Mouse (Mus musculus): ENCODE results near the gene A930033H14Rik. TPM values are rescaled to one million over a fixed set of nuclear protein-coding genes. Genes with fewer than 3 reads are reported as not detected.

The A930033H14Rik gene
- total RNA-seq (2021): 1 to 10 TPM; 1.2 to 2.8 TPM
- long read RNA-seq, experiment 1: 0 reads
- long read RNA-seq, experiment 2: 0 reads

DNA sequence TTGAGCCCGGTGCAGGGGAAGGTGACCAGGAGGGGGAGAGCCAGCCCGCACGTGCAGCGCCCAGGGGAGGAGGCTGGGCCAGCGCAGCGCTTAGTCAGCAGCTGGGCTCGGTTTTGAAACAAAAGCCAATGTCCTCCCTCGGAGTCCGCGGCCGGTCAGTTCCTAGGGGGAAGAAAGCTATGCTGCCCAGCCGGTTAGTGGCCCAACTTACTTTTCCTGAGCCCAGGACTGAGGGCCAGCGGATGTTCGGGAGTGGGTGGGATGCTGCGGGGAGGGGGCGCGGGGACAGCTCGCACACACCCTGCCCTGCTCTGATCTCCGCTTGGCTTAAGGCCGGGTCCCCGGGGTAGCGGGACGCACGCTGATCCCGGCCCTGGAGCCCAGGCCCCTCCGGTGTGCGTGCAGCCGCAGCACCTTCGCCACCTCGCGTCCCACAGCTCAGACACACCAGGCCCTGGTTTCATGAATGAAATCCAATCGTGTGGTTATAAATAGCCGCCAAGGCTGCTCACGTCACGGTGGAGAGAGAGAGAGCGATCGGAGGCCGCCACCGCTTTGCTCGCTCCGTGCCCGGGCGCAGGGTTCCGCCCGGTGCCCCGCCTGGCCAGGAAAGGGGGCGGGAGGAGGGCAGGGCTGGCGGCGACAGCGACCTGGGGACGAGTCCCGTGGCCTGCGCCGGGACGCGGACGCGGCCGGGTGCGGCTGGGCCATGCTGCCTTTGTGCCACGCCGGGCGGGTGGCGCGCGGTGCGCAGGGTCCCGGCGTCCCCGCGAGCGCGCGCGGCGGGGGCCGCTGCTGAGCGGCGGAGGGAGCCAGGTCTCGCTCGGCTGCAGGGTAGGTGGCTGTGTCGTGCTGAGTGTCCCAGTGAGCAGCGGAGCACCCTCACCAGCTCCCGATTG lies at the start of gene A930033H14Rik:
TSS of gene A930033H14Rik (minus strand) at position 557 of the 899 bp plus-strand sequence.
- DNase-seq: peak; percentile 93 to 94

DNA sequence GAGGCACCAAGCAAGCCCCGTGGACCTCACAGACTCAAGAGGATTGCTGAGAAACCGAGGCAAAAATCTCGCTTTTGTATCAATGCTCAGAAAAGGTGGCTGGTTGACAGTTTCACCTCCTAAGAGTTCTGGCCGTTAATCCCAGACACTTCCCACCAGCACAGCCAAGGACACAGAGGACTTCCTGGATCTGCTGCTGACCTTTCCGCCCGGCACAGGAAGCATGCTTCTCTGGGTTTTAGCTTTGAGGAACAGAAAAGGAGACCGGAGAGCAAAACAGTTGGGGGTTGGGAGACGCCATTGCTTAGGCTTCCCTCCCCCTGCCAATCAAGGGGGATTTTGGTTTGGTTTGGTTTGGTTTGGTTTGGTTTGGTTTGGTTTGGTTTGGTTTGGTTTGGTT lies 47.0 kb upstream of the A930033H14Rik start:
- peak; percentile 27 to 46 for DNase-seq

DNA sequence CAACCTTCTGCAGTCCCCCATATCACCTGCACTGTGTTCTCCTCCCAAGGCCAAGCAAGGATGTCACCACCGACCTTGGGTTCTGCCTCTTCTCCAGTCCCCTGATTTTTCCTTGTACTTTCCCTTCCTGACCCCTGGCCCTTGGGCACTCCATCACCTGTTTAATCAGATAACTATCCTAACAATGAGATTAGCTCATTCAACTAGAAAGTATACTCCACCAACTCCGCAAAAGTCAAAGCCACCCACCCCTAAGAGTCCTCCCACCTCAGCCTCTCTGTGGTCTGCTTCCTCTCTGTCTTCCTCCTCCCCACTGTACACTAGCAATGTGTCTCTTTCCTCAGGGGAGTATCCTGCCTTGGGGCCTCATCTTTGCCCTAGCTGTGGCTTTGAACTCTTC lies 46.3 kb upstream of the A930033H14Rik start:
- no peak for DNase-seq

DNA sequence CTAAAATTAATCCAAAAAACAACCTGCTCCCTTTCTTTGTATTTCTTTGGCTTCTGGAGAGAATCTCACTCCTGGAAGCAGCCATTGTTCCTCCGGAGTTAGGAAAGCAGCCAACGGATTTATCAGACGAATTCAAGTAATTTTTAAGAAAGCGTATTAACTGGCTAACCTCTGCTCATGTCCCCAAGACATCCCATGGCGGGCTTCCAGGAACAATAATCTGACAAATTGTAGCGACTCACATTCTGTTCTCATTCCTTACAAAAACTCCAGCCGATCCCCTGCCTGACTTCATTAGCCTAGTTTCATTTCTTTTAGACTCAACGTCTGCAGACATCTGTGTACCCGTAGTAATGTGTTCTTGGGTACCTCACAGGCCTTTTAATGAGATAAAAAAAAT lies 45.7 kb upstream of the A930033H14Rik start:
- peak; percentile 30 to 59 for DNase-seq

DNA sequence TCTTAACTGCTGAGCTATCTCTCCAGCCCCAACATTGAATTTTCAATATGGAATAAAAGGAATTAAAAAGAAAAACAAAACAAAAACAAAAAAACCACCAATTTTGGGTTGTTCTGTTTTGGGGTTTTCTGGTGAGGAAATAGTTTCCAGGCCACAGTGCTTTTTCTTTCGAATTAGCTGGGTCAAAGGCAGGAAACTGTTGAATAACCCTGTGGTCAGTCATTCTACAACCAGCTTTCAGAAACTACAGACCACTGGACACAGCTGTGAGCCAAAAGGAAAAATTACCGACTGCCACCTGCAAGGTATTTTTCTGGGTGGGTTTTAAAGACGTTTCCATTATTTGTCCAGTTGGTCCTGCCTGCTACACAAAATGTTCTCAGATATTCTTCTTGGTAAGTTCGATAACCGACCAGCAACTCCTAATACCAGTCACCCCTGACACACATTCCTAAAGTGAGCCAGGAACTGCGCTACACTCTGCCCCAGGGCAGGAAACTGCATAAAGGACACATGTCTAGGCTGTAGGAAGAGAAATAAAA lies 44.8 kb upstream of the A930033H14Rik start:
- DNase-seq: no peak

DNA sequence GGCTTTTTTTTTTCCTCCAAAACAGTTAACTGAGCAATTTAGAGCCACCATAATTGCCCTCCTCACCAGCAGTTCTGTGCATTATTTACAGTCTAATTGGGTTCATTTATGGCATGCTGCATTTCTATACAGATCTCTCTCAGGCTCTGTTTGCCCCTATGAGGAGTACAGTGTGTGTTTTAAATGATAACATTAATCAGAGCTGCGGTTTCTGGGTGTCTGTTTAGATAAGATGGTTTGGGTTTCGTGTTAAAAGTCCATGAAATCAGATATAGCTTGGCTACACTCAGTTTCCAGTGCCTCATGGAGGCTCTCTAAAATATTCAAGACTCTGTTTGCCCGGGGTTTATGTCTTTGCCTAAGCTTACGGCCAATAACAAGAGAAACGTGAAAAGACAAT lies 42.7 kb upstream of the A930033H14Rik start:
- DNase-seq: no peak

DNA sequence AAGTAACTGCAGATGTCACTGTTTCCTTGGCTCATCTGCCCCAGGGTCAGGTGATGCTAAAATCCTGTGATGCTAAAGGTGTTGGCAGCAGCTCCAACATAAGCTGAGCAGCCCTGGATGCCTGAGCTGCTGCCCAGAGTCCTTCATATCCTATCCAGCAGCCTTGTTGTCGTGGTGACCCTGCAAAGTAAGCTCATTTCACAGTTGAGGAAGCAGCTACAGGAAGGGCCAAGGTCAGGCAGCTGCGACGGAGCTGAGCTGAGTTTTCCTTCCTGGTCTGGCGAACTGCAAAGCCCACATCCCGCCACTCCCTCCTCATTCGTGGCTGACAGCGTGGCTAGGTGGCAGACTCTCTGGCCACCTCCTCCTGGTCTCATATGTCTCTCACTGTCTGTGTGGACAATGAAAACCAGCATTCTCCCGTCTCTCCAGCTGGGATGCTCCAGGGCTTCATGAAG lies 41.5 kb upstream of the A930033H14Rik start:
- DNase-seq: peak; percentile 63 to 75

DNA sequence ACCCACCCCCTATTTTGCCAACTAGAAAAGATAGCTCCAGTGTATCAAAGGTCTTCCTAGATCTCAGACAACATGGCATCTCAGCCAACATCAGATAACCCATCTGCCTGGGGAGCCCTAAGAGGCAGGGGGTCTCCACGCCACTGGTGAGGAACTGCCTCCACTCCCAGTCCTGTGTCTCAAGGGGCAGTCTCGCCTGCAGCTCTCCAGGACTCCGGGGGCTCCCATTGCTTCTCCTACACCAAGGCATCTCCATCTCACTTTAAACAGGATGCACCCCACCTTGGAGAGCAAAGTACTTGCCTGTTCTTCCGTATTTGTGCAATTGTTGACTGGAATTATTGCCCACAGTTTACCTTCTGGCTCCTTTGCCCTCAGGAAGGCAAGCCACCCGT lies 40.8 kb upstream of the A930033H14Rik start:
- no peak for DNase-seq

DNA sequence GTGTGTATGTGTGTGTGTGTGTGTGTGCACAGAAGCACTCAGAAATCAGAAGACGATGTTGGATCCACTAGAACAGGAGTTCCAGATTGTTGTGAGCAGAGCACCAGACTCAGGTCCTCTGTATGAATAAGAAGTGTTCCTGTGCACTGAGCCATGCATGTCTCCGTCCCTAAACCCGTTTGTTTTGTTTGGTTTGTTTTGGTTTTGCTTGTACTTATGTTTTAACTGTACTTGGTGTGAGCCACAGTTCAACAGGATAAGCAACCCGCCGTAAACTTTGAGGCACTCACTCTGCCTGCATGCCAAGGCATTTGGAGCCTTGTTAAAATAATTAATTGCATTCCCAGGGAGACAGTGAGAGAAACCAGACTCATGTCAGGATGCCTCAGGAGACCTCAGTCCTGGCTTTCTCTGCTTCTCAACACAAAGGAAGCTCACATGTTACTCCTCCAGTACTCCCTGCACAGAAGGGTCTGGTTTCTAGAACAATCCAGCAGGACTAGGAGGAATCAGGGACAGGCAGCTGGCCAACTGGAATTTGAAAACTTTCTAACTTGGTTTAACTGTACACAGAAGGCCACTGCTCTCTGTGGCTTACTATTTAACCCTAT lies 40.3 kb upstream of the A930033H14Rik start:
- DNase-seq: no peak

DNA sequence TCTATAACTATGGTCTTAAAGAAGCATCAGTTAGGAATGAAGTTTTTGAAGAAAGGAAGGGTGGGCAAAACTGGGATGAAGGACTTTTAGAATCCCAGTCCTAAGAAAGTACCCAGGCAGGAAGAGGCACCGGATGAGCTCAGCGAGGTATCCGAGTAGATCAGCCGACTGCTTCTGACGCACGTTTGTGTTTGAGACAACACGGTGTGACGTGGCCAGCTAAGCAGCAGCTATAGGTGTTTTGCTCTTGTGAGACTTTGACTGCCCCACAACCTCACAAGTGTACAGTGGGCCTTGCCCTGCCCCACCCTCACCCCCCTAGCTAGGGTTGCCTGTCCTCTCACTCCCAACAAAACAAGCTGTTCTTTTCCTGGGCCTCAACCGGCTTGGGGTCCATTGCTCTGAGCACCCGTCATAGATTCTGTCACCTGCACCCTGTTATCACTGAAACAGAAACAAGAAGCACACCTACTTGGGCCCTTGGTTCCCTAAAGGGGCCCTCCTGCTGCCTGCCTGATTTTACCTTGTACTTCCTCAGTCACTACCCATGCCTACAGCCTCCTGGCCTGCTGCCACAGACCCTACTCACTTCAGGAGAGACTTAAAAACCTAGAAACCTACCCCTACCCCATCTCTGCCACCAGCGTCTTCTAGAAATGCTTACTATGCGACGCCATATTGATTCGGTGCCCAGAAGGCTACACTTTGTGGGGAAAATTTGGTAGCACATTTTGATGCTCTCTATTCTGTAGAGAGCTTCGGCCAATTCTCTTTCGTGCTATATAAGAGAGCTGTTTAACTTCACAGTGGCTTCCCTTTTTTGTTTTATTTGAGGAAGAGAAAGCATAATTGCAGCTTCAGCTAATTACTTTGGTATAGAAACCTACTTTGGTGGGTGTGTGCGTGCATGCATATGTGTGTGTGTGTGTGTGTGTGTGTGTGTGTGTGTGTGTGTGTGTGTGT lies 39.5 kb upstream of the A930033H14Rik start:
- no peak for DNase-seq

DNA sequence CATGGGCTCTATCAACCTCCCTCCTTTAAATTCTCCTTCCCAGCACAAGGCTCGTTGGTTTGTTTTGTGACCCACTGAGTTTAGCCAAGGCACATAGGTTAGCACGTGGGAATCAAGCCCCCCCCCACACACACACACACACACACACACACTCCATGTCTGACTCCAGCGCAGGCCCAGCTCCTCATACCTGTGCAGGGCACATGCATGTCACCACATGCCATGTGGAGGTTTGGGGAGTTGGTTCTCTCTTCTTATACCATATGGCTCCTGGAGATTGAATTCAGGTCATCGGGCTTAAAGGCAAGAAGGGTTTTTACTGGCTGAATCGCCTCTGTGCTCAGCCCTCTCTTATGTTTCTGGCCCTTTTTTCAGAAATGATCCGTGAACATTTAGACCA lies 38.4 kb upstream of the A930033H14Rik start:
- DNase-seq: no peak

DNA sequence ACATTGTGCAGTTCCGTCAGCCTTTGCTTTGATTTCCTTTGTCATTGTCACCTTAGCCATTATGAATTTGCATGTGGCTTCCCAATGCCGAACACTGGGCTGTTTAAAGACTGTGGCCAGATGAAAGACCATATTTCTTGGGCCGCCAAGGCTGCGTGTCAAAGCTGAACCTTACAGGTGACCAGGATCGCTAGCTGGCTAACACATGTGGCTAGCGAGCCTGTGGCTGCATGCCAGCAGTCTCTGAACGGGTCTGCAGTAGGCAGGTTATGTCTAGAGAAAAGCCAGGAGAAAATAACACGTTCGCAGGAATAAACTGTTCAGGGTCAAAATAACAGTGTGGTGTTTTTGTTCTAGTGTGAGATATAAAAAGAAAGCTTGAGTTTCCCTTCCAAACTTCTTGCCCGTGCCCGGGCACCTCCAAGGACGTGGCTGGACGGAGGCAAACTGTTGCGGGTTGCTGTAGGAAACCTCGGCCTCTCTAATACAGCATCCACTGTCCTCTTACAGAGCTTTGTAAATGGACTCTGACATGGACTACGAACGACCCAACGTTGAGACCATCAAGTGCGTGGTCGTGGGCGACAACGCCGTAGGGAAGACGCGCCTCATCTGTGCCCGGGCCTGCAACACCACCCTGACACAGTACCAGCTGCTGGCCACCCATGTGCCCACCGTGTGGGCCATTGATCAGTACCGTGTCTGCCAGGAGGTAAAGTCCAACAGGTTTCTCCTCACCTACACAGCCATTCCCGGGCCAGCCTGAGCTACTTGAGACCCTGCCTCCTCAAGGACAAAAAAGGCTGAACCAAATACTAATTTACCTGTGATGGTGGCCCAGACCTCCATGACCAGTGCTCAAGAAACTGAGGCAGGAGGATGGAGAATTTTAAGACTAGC lies 35.6 kb upstream of the A930033H14Rik start:
- DNase-seq: peak in 1 of 2 experiments; percentile 27

DNA sequence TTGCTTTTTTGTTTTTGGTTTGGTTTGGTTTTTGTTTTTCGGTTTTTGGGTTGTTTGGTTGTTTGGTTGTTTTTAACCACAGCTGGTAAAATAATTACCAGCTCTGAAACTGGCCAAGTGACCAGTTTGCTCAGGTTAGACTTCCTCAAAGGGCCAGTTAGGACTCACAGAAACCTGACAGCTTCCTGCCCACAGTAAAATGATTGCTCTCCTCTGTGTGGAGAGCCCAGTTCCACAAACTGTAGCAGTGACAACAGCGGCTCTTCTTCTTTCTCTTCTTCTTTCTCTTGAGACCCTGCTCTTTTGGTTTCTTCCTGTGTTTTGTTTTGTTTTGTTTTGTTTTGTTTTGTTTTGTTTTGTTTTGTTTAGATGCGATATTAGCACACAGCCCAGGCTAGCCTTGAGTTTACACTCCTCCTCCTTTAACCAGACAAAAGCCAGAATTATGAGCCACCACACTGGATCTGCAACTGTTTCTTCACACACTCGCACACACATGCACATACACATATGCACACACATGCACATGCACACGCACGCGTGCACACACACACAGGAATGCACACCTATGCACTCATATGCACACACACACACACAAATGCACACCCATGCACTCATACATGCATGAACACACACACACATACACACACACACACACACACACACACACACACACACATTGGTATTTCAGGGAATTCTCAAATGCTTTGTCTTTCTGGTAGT lies 34.6 kb upstream of the A930033H14Rik start:
- no peak for DNase-seq

DNA sequence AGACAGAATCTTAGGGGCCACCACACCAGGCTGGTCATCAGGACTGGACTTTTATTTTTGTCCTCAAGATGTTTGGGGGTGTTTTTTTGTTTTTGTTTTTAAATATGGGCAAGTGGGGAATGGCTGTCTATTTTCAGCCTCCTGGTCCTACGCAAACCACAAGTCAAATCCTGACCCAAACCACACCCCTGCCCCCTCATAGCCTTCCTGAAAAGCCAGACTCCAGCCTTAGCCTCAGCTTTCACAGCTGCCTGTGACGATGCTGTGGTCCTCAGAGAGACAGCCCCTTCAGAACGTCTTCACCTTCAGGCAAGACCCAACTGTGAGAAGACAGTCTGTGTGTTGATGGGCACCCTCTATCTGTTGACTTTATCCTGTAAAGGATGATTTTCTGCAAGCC lies 33.9 kb upstream of the A930033H14Rik start:
- no peak for DNase-seq

DNA sequence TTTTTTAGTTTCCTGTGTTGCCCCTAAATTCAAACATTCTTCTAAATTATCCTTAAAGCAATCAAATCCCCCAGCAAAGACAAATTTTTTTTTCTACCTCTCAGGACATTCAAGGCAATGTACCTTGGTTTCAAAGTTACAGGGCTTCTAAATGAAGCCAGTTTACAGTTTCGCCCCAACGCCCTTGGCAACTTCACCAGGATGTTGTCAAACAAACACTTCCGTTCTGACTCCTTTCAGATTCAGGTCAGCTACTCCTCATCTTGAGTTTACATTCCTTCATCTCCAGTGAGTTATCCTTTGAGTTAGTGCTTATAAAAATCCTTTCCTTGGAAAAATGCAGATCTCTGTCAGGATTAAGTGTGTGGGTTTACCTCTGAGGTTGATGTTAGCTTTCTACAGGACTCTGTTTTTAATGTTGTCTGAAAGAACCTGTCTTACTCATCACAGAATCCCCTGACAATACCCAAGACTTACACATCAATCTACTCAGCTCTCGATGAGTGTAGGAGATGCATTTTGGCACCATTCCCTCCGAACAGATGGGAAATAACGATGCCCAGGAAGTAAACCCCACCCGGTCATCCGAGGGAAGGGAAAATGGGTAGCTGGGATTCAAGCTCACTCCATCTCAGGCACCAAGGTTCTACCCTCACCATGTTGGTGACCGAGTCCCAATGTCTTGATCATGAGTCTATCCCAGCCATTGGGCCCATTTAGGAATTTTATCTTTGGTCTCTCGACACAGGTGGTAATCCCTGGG lies 33.2 kb upstream of the A930033H14Rik start:
- DNase-seq: no peak

DNA sequence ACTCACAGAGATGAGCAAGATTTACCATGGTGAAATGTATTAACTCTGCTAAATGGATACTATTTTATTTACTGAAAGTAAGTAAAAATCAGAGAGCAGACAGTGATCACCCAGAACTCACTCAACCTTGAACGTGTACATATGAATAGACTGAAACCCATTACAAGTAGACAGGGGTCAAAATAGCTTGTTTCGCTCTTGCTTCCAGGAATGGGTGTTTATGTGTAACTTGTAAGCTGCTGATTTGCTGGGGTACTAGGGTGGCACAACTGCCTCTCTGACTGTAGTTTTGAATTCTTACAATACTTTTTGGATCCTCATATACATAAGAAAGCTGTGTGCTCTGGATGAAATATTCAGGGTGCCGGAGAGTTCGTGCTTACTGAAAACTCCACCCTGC lies 32.3 kb upstream of the A930033H14Rik start:
- DNase-seq: no peak

DNA sequence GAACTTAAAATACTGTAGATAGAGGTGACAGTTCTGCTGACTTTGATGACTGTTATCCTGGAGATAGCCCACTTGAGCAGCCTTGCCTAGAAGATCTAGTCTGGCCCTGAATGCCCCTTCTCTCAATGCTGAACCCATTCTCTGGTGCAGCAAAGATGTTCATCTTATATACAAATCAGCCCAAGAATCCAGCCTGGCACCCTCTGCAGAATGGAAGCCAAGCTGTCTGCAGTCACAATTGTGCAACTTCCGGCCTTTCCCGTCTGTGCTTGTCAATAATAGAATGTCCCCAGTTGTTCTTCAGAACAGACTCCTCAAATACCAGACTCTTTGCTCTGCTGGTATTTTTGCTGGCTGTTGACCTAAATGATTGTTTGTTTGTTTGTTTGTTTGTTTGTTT lies 27.6 kb upstream of the A930033H14Rik start:
- peak; percentile 26 to 40 for DNase-seq

DNA sequence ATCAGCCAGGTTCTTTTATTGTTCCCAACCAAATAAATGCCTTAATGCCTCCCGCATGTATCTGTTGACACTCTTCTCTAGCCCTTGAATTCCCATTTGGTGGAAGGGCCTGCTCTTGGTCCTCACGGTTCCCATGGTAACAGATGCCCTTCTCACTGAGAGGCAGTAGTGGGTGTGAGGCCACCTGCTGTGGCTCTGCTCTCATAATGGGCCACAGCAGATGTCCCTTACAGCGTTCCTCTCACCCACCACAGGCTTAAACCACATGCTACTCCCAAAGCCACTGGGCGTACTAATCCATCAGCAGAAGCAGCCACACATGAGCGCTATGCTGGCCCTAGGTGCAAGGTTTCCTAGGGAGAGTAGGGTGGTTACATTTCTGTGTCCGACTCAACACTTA lies 25.4 kb upstream of the A930033H14Rik start:
- no peak for DNase-seq

DNA sequence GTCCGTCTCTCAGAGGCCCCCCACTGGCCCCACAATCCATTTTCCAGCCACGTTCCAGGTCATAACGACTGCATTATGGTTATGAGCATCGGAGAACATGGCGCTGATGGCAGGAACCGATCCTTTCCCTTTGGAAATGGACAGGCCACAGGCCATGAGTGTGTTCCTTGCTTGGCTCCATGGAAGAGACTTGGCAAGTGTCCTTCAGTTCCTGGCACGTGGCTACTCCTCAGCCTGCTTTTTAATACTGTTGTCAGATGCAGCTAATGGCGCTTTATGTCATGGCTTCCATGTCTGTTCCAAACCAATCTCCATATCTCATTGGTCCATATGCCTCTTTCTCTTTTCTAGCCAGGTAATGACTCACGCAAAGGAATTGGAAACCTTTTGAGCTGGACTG lies 24.9 kb upstream of the A930033H14Rik start:
- no peak for DNase-seq

All from adrenal gland, postnatal 36 days (tissue).